Mouse (Mus musculus): ENCODE results near the gene Csnk2a2.

The Csnk2a2 gene

GRCm38 (mm10) chr8:95490006-95490405, at the start of gene Csnk2a2:
Gene Csnk2a2 (minus strand): TSS chr8:95490039.
- DNase-seq (ENCODE audit: extremely low spot score, low read depth, low spot score) = no peak

- DNase-seq (ENCODE audit: extremely low spot score, low read depth, low spot score) = no peak
These were observed 49.6 kb upstream of the Csnk2a2 start for GRCm38 (mm10) chr8:95539487-95539886.

GRCm38 (mm10) chr8:95533584-95534387, 43.9 kb upstream of the Csnk2a2 start, which contains the start of gene Ccdc113:
Gene Ccdc113 (plus strand): TSS chr8:95534085.
- peak; percentile 2 for DNase-seq (ENCODE audit: extremely low spot score, low read depth, low spot score)

- DNase-seq (ENCODE audit: extremely low spot score, low read depth, low spot score) = no peak
These were observed 42.4 kb upstream of the Csnk2a2 start for GRCm38 (mm10) chr8:95532206-95532605.

- no peak for DNase-seq (ENCODE audit: extremely low spot score, low read depth, low spot score)
These were observed 39.0 kb upstream of the Csnk2a2 start for GRCm38 (mm10) chr8:95528750-95529310.

GRCm38 (mm10) chr8:95528194-95528593, 38.4 kb upstream of the Csnk2a2 start:
- DNase-seq (ENCODE audit: extremely low spot score, low read depth, low spot score) = no peak

- DNase-seq (ENCODE audit: extremely low spot score, low read depth, low spot score) = no peak
These were observed 34.2 kb upstream of the Csnk2a2 start for GRCm38 (mm10) chr8:95523991-95524390.

- DNase-seq (ENCODE audit: extremely low spot score, low read depth, low spot score) = no peak
These were observed 27.1 kb upstream of the Csnk2a2 start for GRCm38 (mm10) chr8:95516928-95517327.

GRCm38 (mm10) chr8:95513219-95513618, 23.4 kb upstream of the Csnk2a2 start:
- no peak for DNase-seq (ENCODE audit: extremely low spot score, low read depth, low spot score)

- DNase-seq (ENCODE audit: extremely low spot score, low read depth, low spot score) = no peak
These were observed 22.4 kb upstream of the Csnk2a2 start for GRCm38 (mm10) chr8:95512257-95512656.

GRCm38 (mm10) chr8:95506245-95506644, 16.4 kb upstream of the Csnk2a2 start:
- no peak for DNase-seq (ENCODE audit: extremely low spot score, low read depth, low spot score)

GRCm38 (mm10) chr8:95505606-95506005, 15.8 kb upstream of the Csnk2a2 start:
- DNase-seq (ENCODE audit: extremely low spot score, low read depth, low spot score) = no peak

GRCm38 (mm10) chr8:95504835-95505234, 15.0 kb upstream of the Csnk2a2 start:
- no peak for DNase-seq (ENCODE audit: extremely low spot score, low read depth, low spot score)

- DNase-seq (ENCODE audit: extremely low spot score, low read depth, low spot score) = no peak
These were observed 12.6 kb upstream of the Csnk2a2 start for GRCm38 (mm10) chr8:95502431-95502830.

- no peak for DNase-seq (ENCODE audit: extremely low spot score, low read depth, low spot score)
These were observed 10.6 kb upstream of the Csnk2a2 start for GRCm38 (mm10) chr8:95500436-95500835.

- DNase-seq (ENCODE audit: extremely low spot score, low read depth, low spot score) = no peak
These were observed 9.6 kb upstream of the Csnk2a2 start for GRCm38 (mm10) chr8:95499266-95500064.

GRCm38 (mm10) chr8:95497821-95498220, 8.0 kb upstream of the Csnk2a2 start:
- no peak for DNase-seq (ENCODE audit: extremely low spot score, low read depth, low spot score)

GRCm38 (mm10) chr8:95496420-95496819, 6.6 kb upstream of the Csnk2a2 start:
- DNase-seq (ENCODE audit: extremely low spot score, low read depth, low spot score) = no peak

- DNase-seq (ENCODE audit: extremely low spot score, low read depth, low spot score) = no peak
These were observed 5.6 kb upstream of the Csnk2a2 start for GRCm38 (mm10) chr8:95495444-95495843.

- DNase-seq (ENCODE audit: extremely low spot score, low read depth, low spot score) = no peak
These were observed 2.2 kb upstream of the Csnk2a2 start for GRCm38 (mm10) chr8:95492057-95492456.

- DNase-seq (ENCODE audit: extremely low spot score, low read depth, low spot score) = peak; percentile 18
These were observed 1.0 kb downstream of the Csnk2a2 start for GRCm38 (mm10) chr8:95488698-95489332.

Data from hindlimb bud, embryonic 11.5 days (tissue).